Mouse (Mus musculus) liver, adult 2 months (tissue): ENCODE measurements at regions not wholly inside any gene's neighbourhood (a gene's known extent, or its start where the extent isn't known, plus 50 kb on each side); places are given as distances from the start of the nearest gene placed in this dataset.

ENCODE experiments used
- CTCF ChIP-seq: fragments of 200-500 bp; IDR thresholded peaks from 2 replicates; pipeline ENCODE4 v1.5.1; 2011; ENCODE audit warnings: low read depth, low read length, control low read depth
- POLR2A ChIP-seq: fragments of 200-500 bp; IDR thresholded peaks from 2 replicates; pipeline ENCODE4 v1.6.1; 2011; ENCODE audit warnings: low read length, control low read depth; ENCODE audit not compliant: insufficient read depth; ENCODE audit errors: extremely low read depth

GRCm38 (mm10) chr1:144337572-144337971, 88.5 kb upstream of the Rgs1 start:
- no peak for TF ChIP-seq CTCF
- TF ChIP-seq POLR2A: no peak
